Mouse (Mus musculus): ENCODE data around the gene Tmod1. TPM values are rescaled to one million over a fixed set of nuclear protein-coding genes. Genes with fewer than 3 reads are reported as not detected.

Tmod1 gene
- polyA plus RNA-seq (2015; fragmentation: Nextera tagmentation; extraction: Ambion mirVana) = 3.2 and 3.3 TPM in 2 replicates

DNA sequence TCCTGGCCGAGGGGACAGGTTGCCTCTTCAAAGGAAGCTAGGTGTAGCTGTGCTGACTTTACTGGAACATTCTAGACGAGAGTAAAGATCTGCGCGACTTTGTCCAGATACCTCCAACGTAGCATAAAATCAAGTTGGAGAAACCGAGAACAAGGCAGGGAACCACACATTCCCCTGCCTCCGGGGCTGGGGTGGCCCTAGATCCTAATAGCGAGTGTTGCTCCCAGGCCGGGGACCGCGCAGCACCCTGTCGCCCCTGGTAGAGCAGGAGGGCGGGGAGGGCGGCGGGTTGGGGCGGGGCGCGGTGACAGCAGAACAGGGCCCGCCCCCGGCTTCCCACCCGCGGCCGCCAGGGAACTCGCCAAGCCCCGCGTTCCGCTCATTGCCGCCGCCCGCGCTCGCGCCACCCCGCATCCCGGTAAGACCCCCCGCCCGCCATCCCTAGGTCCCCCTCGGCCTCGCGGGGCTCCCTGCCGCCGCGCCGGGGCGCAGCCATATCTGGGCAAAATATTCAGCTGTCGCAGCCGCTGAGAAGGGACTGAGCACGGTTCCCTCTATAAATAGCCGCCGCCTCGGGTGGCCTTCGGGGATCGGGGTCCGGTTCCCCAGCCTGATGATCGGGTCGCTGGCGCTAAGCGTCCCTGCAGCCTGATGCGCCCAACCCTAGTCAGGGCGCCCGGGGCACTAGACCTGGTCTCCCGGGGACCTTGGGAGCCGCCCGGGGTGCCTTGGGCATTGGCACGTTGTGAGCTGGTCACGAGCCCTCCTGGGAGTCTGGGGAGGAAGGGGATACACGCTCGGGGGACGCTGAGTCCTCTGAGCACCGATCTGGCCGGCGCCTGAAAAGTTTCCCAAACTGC, at the start of gene Tmod1:
Gene Tmod1, plus strand, starts transcription at position 44 of the 860 bp plus-strand sequence.
- Histone ChIP-seq H3K36me3 (0 out of 2 replicates have a peak, but pooled peaks cover 1% of the 10 kb centered on the region), H3K4me1 (replicated peaks) (peaks cover 20% of the 10 kb centered on the region; the same call in 1 of the 2 replicates), H3K9me3 (no peaks in the 10 kb centered on the region), H3K4me3 (replicated peaks) (peak within 1 kb of the TSS; percentile 63), H3K9ac (peak within 1 kb of the TSS; percentile 53), H3K27me3 (replicated peaks) (peaks cover 38% of the 10 kb centered on the region), H3K27ac (no peak within 1 kb of the TSS), H3K4me2 (replicated peaks) (peak within 1 kb of the TSS; percentile 100)
- peak; percentile 79 for ATAC-seq
- WGBS = under 1% methylated on average over 68 of the region's 72 CpGs

DNA sequence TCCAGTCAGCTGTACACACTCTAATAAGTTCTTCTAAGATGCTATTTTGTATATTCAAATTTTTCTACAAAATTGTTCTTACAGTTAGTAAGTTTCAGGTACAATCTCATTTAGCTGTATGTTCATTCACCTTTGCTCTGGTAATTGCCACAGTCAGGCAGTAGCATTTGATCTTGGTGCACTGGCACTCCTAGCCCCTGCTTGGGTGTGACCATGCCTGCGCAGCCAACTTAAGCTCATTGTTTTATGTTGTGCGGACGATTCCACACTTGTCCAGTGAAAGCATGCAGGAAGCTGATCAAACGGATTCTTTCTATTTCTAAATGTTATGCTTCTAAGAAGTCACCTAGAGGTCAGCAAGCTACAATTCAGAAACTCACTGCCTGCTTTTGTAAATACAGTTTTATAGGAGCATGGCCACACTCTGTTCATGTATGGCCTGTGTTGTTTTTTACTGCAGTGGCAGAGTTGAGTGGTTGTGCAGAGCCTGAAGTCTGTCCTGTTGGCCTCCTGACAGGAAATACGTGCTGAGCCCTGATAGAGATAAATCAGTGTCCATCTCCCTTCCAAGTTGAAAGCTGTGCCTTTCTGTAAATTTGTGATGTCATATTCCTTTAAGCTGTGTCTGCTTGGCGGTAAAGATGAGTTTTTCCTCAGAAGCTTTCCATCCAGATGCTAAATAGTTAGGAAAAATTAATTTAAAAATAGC, 48.2 kb upstream of the Tmod1 start:
- H3K9ac ChIP-seq = no peak overlapping the region
- no peaks in the 10 kb centered on the region for H3K27me3 ChIP-seq (replicated peaks)
- H3K4me1 ChIP-seq (replicated peaks) = peaks cover 5% of the 10 kb centered on the region; the same call in 1 of the 2 replicates
- 21% methylated on average over 6 of the region's 6 CpGs for WGBS
- H3K9me3 ChIP-seq = no peaks in the 10 kb centered on the region
- ATAC-seq = no peak
- H3K36me3 ChIP-seq = no peaks in the 10 kb centered on the region; the same call in 1 of the 2 replicates
- H3K27ac ChIP-seq = no peak overlapping the region
- H3K4me2 ChIP-seq (replicated peaks) = no peak overlapping the region
- H3K4me3 ChIP-seq (replicated peaks) = no peak overlapping the region

DNA sequence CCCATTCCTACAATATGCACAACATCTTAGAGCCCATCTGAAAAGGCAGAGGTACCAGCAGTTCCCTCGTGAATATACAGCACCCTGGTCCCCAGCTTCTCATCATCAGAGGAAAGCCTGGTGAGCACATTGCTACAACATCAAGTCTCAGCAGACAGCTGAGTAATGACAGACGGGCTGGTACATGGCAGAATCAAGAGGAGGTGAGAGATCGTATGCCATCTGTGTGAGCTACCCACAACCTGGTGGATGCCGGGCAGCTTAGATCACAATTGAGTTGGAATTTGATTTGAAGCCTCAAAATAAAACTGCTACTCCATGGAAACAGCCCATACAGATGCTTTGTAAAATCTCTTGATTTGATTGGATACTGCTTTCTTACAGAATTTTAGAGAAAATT, 40.2 kb upstream of the Tmod1 start:
- Histone ChIP-seq H3K36me3 (no peaks in the 10 kb centered on the region), H3K9ac (no peak overlapping the region), H3K4me1 (replicated peaks) (no peaks in the 10 kb centered on the region), H3K9me3 (no peaks in the 10 kb centered on the region), H3K4me2 (replicated peaks) (no peak overlapping the region), H3K4me3 (replicated peaks) (no peak overlapping the region), H3K27me3 (replicated peaks) (no peaks in the 10 kb centered on the region), H3K27ac (no peak overlapping the region)
- WGBS = 85% methylated on average over 4 of the region's 4 CpGs
- ATAC-seq = no peak

DNA sequence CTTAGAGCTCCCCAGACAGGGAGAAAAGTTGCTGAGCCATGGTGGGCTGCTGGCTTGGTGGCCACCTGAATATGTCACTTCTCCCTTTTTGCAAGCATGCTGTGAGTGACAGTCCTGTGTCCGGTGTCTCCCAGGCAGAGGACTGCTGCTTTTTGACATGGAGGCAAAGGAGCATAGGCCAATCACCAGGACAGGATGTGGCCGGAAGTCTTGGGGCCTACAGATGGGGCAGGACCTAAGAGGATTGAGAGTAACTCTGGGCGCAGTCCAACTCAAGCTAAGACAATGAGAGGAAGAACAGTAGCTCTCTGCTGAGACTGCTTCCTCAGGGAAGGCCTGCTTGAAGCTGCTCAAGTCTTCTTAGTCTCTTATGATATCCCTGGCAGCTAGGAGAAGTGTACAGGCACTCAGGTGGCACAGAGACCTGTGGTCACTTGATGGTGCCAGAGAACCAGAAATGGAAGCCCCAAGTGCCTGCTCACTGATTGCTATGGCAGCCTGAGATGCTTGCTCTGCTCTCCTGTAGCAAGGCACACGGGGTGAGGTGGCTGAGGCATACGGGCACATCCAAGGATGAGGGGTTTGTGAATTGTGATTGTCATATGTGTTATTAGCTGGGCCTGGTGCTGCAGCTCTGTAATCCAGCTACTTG, 30.5 kb upstream of the Tmod1 start:
- 90% methylated on average over 5 of the region's 5 CpGs for WGBS
- Histone ChIP-seq H3K36me3 (peaks cover 4% of the 10 kb centered on the region; the same call in 1 of the 2 replicates), H3K4me3 (replicated peaks) (no peak overlapping the region), H3K9me3 (no peaks in the 10 kb centered on the region), H3K27me3 (replicated peaks) (no peaks in the 10 kb centered on the region), H3K27ac (no peak overlapping the region), H3K4me1 (replicated peaks) (no peaks in the 10 kb centered on the region), H3K4me2 (replicated peaks) (no peak overlapping the region), H3K9ac (no peak overlapping the region)
- no peak for ATAC-seq

DNA sequence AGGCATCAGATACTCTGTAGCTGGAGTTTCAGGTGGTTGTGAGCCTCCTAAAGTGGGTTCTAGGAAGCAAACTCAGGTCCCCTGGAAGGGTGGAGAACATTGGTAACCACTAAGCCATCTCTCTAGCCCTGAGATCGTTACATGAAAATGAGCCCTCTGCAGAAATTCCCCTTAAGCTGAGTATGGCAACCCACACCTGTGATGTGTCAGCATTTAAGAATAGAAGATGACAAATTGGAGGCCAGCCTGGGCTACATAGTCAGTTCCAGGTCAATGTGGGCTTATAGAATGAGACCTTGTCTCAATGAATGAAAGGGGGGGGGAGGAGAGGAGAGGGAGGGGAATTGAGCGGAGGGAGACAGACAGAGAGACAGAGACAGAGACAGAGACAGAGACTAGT, 27.0 kb upstream of the Tmod1 start:
- Histone ChIP-seq H3K4me1 (replicated peaks) (no peaks in the 10 kb centered on the region), H3K27me3 (replicated peaks) (no peaks in the 10 kb centered on the region), H3K36me3 (0 out of 2 replicates have a peak, but pooled peaks cover 4% of the 10 kb centered on the region), H3K27ac (no peak overlapping the region), H3K4me3 (replicated peaks) (no peak overlapping the region), H3K9me3 (no peaks in the 10 kb centered on the region), H3K4me2 (replicated peaks) (no peak overlapping the region), H3K9ac (no peak overlapping the region)
- no peak for ATAC-seq
- 91% methylated on average over 2 of the region's 2 CpGs for WGBS

DNA sequence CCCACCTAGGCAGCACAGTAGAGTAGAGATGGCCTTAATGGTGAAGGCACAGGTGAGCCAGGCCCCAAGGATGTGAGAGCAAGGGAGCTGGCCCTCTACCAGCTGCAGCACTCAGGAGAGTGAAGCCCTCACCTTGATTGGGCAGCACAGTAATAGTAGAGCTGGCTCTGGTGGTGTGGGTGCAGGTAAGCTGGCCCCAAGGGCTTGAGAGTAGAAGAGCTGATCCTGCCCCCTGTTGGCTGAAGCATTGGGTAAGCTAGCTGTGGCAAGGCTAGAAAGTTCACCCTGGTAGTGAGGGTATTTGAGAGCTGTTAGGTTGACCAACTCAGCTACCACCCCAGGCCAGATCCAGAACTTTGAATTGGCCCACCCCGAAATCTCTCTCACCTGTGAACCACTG, 23.1 kb upstream of the Tmod1 start:
- no peak overlapping the region for H3K4me3 ChIP-seq (replicated peaks)
- no peak overlapping the region for H3K27ac ChIP-seq
- no peaks in the 10 kb centered on the region for H3K9me3 ChIP-seq
- ATAC-seq = no peak
- no peaks in the 10 kb centered on the region for H3K4me1 ChIP-seq (replicated peaks)
- H3K36me3 ChIP-seq = no peaks in the 10 kb centered on the region
- H3K27me3 ChIP-seq (replicated peaks) = no peaks in the 10 kb centered on the region
- no peak overlapping the region for H3K4me2 ChIP-seq (replicated peaks)
- no peak overlapping the region for H3K9ac ChIP-seq
- 88% methylated on average over 1 of the region's 1 CpGs for WGBS

DNA sequence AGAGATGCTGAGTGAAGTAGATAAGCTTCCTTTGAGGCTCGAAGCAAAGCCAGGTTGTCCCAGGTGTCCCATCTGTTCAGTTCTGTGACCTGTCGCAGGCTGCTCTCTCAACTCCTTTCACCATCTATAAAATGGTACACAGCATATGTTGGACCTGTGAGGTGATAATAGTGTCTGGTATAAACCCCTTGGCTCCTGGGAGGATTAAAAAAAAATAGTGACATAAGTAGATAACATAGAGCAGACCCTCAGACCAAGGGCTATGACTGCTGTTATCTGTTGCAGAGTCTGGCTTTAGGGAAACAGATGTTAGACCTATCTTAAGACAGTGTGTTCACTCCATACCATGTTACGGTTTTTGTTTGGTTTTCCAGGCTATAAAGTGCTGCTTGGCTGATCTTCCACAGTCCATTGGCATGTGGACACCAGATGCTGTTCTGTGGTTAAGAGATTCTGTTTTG, 15.7 kb upstream of the Tmod1 start:
- H3K4me3 ChIP-seq (replicated peaks) = no peak overlapping the region
- H3K27me3 ChIP-seq (replicated peaks) = no peaks in the 10 kb centered on the region
- WGBS = 40% methylated on average over 3 of the region's 3 CpGs
- no peak overlapping the region for H3K27ac ChIP-seq
- no peaks in the 10 kb centered on the region for H3K36me3 ChIP-seq
- H3K9me3 ChIP-seq = no peaks in the 10 kb centered on the region
- no peaks in the 10 kb centered on the region for H3K4me1 ChIP-seq (replicated peaks)
- no peak for ATAC-seq
- no peak overlapping the region for H3K4me2 ChIP-seq (replicated peaks)
- H3K9ac ChIP-seq = no peak overlapping the region

DNA sequence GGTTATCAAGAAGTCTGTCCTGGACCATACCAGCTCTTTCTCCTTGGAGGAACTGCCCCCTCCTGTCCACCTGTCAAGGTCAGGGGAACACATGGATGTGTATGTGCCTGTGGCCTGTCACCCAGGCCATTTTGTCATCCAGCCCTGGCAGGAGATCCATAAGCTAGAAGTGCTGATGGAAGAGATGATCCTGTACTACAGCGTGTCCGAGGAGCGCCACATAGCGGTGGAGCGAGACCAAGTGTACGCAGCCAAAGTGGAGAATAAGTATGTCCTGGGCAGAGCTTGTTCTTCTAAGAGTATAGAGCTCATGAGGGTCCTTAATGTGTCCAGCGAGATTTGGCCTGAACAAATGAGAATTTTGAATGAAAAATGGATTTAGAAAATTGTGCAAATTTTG, 12.8 kb upstream of the Tmod1 start:
- Histone ChIP-seq H3K27ac (no peak overlapping the region), H3K9ac (no peak overlapping the region), H3K36me3 (no peaks in the 10 kb centered on the region), H3K4me2 (replicated peaks) (no peak overlapping the region), H3K9me3 (no peaks in the 10 kb centered on the region), H3K27me3 (replicated peaks) (no peaks in the 10 kb centered on the region), H3K4me1 (replicated peaks) (no peaks in the 10 kb centered on the region), H3K4me3 (replicated peaks) (no peak overlapping the region)
- ATAC-seq = no peak
- 40% methylated on average over 7 of the region's 7 CpGs for WGBS

DNA sequence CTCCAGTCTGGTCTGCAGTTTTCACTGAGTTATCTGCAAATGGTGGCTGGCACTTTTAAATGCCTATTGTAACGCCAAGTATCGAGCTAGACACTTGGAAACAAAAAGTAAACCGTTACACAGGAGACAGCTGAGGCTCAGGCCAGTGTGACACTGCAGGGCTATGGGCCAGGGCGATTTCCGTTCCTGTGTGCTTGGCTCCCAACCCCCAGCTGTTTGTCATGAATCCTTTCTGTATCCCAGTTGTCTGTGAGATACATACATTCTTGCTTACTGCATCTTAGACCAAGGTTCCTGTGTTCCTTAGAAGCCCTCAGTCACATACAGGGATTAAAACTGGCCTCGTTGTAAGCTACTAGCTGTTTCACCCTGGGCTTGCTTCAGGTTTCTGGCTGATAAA, 10.5 kb upstream of the Tmod1 start:
- Histone ChIP-seq H3K9ac (no peak overlapping the region), H3K4me3 (replicated peaks) (no peak overlapping the region), H3K27me3 (replicated peaks) (no peaks in the 10 kb centered on the region), H3K27ac (no peak overlapping the region), H3K9me3 (no peaks in the 10 kb centered on the region), H3K4me2 (replicated peaks) (no peak overlapping the region), H3K36me3 (no peaks in the 10 kb centered on the region), H3K4me1 (replicated peaks) (no peaks in the 10 kb centered on the region)
- 68% methylated on average over 6 of the region's 6 CpGs for WGBS
- ATAC-seq = no peak

DNA sequence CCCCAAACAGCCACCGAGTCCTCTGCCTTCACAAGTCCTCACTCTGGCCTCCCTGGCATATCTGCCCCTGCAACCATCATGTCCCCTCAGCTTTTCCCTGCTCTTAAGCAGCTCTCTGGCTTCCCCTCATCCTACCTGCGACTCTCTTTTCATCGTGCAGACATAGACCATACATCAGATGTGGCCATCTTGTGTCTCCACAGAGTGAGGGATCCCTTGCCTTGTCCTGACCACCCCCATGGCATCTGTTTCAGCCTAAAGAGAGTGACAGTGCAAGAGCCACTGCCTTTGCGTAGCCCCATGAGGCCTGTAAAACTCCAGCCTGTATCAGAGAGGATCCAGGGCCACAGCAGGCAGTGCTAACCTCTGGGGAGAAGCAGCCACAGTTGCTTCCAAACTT, 10.0 kb upstream of the Tmod1 start:
- no peak overlapping the region for H3K9ac ChIP-seq
- H3K4me2 ChIP-seq (replicated peaks) = no peak overlapping the region
- no peak for ATAC-seq
- H3K36me3 ChIP-seq = no peaks in the 10 kb centered on the region
- WGBS = 84% methylated on average over 4 of the region's 4 CpGs
- no peaks in the 10 kb centered on the region for H3K27me3 ChIP-seq (replicated peaks)
- H3K4me3 ChIP-seq (replicated peaks) = no peak overlapping the region
- no peaks in the 10 kb centered on the region for H3K9me3 ChIP-seq
- H3K27ac ChIP-seq = no peak overlapping the region
- no peaks in the 10 kb centered on the region for H3K4me1 ChIP-seq (replicated peaks)

DNA sequence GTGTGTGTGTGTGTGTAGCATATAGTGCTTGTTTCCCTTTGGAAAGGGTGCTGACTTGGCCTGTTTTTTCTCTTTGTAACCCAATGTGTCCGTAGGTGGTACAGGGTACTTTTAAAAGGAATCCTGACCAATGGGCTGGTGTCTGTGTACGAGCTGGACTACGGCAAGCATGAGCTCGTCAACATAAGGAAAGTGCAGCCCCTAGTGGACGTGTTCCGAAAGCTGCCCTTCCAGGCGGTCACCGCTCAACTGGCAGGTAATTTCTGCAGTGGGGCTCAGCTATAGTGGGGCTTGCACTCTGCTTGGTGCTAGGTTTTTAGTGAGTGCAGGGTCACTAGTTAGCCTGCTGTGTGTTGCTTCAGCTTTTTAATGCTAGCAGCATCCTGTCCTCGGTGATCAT, 9.2 kb upstream of the Tmod1 start:
- WGBS = 45% methylated on average over 9 of the region's 9 CpGs
- Histone ChIP-seq H3K4me2 (replicated peaks) (no peak overlapping the region), H3K9ac (no peak overlapping the region), H3K36me3 (0 out of 2 replicates have a peak, but pooled peaks cover 2% of the 10 kb centered on the region), H3K4me3 (replicated peaks) (no peak overlapping the region), H3K9me3 (no peaks in the 10 kb centered on the region), H3K27me3 (replicated peaks) (no peaks in the 10 kb centered on the region), H3K27ac (no peak overlapping the region), H3K4me1 (replicated peaks) (no peaks in the 10 kb centered on the region)
- no peak for ATAC-seq

DNA sequence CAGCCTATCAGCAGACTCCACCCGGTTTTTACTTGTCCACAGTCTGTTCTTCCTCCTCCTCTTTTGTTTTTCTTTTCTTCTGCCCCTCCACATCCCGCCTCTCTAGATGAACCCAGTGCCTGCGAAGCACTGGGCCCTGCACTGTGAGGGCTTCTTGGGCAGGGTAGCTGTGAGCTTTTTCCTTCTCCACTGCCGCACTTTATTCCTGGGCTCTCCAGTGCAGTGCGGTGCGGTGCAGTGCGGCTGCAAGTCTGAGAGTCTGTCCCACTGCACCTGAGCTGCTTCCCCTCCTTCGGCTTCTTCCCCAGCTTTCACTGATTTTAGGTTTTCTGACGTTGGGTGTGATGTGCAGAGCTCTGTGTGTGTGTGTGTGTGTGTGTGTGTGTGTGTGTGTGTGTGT, 6.3 kb upstream of the Tmod1 start:
- H3K36me3 ChIP-seq = 0 out of 2 replicates have a peak, but pooled peaks cover 2% of the 10 kb centered on the region
- ATAC-seq = no peak
- no peak overlapping the region for H3K4me3 ChIP-seq (replicated peaks)
- H3K9me3 ChIP-seq = no peaks in the 10 kb centered on the region
- WGBS = 65% methylated on average over 9 of the region's 9 CpGs
- H3K4me1 ChIP-seq (replicated peaks) = no peaks in the 10 kb centered on the region
- H3K4me2 ChIP-seq (replicated peaks) = no peak overlapping the region
- no peak overlapping the region for H3K9ac ChIP-seq
- 0 out of 2 replicates have a peak, but pooled peaks cover 4% of the 10 kb centered on the region for H3K27me3 ChIP-seq (replicated peaks)
- H3K27ac ChIP-seq = no peak overlapping the region

All from intestine, embryonic 15.5 days (tissue).